Mouse (Mus musculus) embryonic facial prominence, embryonic 14.5 days (tissue): ENCODE measurements at regions not wholly inside any gene's neighbourhood (a gene's known extent, or its start where the extent isn't known, plus 50 kb on each side); places are given as distances from the start of the nearest gene placed in this dataset.
A peak's percentile ranks its signal among the peaks of the same experiment; 100 is the strongest.

Experiments used
- ATAC-seq: fragments of 200-750 bp; cut with Nextera tagmentation; 2 replicates; pipeline ENCODE4 v1.8.0; 2017; ENCODE audit warnings: low read depth, moderate number of reproducible peaks, moderate TSS enrichment
- DNase-seq: peaks from one replicate; pipeline ENCODE4 v3.0.0-alpha.2; 2015; ENCODE audit warnings: low spot score
- H3K27ac ChIP-seq: fragments of 300-500 bp; sonication (generic); replicated peaks from 2 replicates; pipeline ENCODE4 v1.5.1; 2014; ENCODE audit warnings: low read depth, mild to moderate bottlenecking, low read length, moderate library complexity
- H3K27me3 ChIP-seq: fragments of 300-500 bp; sonication (generic); replicated peaks from 2 replicates; pipeline ENCODE4 v1.6.1; 2014; ENCODE audit warnings: low read length; ENCODE audit not compliant: control insufficient read depth, insufficient read depth
- H3K36me3 ChIP-seq: fragments of 300-500 bp; sonication (generic); 2 replicates; pipeline ENCODE4 v1.6.1; 2014; ENCODE audit warnings: low read length, mixed read lengths; ENCODE audit not compliant: control insufficient read depth, insufficient read depth
- H3K4me1 ChIP-seq: fragments of 300-500 bp; sonication (generic); 2 replicates; pipeline ENCODE4 v1.6.1; 2014; ENCODE audit warnings: antibody characterized with exemption, low read length; ENCODE audit not compliant: control insufficient read depth, insufficient read depth
- H3K4me2 ChIP-seq: fragments of 300-500 bp; sonication (generic); 2 replicates; pipeline ENCODE4 v1.6.1; 2014; ENCODE audit warnings: low read depth, mild to moderate bottlenecking, low read length, moderate library complexity, mixed read lengths
- H3K4me3 ChIP-seq: fragments of 300-500 bp; sonication (generic); 2 replicates; pipeline ENCODE4 v1.5.1; 2014; ENCODE audit warnings: low read depth, mild to moderate bottlenecking, low read length
- H3K9ac ChIP-seq: fragments of 300-500 bp; sonication (generic); 2 replicates; pipeline ENCODE4 v1.6.1; 2014; ENCODE audit warnings: low read depth, mild to moderate bottlenecking, low read length, moderate library complexity, mixed read lengths
- H3K9me3 ChIP-seq: fragments of 300-500 bp; sonication (generic); 2 replicates; pipeline ENCODE4 v1.6.1; 2016; ENCODE audit warnings: low read length; ENCODE audit not compliant: control insufficient read depth
- WGBS: fragments of 180-500 bp; shearing (Covaris S2); extraction: QIAGEN DNeasy Blood & Tissue Kit; methylation state at CpG from one replicate; pipeline ENCODE4 v1.1.7; 2014; 5-methylcytosine and 5-hydroxymethylcytosine counted together

DNA sequence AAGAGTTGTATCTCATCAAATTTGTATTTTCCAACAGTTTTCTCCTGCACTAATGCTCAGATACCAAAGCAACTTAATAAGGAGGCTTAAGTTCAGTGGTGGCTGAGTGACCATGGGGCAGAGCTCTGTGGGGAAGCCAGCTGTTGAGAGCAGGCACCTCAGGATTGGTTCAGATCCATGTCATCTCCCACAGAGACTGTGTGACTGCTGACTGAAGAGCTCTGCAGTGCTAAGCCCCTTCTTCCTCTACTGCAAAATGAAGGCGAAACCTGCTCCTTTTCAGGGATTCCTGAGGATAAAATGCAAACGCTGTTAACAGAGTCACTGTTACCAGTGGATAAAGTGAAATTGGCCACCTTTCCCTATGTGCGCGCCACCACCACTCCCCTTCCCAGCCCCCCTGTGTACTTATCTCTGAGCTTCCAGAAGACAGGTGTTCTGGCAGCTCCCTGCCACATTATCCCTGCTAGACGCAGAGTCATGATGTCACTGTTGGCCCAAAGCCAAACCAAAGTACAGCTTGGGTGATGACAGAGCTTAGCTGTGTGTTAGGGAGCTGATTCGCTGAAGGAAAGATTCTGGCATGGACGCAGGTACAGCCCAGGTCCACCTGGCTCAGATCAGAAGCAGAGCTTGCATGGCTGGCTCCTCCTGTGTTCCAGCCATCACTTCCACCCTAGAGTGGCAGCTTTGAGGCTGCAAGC lies 472.9 kb downstream of the Tcerg1l start:
- 41% methylated on average over 7 of the region's 7 CpGs for WGBS
- H3K27ac ChIP-seq, result no peak overlapping the region
- no peak overlapping the region for H3K4me2 ChIP-seq
- H3K27me3 ChIP-seq, result no peaks in the 10 kb centered on the region
- H3K36me3 ChIP-seq, result no peaks in the 10 kb centered on the region
- no peak overlapping the region for H3K9ac ChIP-seq
- peak; percentile 91 for DNase-seq
- ATAC-seq, result peak; percentile 96
- no peaks in the 10 kb centered on the region for H3K4me1 ChIP-seq
- no peaks in the 10 kb centered on the region for H3K9me3 ChIP-seq
- H3K4me3 ChIP-seq, result no peak overlapping the region

DNA sequence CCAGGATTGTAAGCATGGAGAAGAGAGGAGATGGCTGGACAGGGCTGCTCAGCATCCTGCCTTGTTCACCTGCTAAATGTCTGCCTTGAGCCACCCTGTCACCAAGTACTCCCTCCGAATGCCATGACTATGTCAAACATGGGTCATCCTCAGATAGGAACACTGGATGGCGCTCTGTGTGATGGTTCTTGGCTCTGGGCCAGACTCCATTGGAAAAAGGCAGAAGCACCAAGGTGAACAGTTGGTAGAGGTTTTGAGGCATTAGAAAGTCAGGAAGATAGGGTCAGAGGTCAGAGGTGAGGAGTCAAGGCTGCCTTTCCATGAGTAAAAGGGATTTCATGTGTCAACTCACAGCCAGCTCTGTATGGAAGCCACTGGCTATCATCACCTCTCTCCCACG lies 471.9 kb downstream of the Tcerg1l start:
- WGBS, result 74% methylated on average over 3 of the region's 3 CpGs
- no peaks in the 10 kb centered on the region for H3K9me3 ChIP-seq
- no peak overlapping the region for H3K4me2 ChIP-seq
- no peaks in the 10 kb centered on the region for H3K36me3 ChIP-seq
- H3K4me1 ChIP-seq, result no peaks in the 10 kb centered on the region
- H3K27me3 ChIP-seq, result no peaks in the 10 kb centered on the region
- H3K4me3 ChIP-seq, result no peak overlapping the region
- no peak for DNase-seq
- no peak overlapping the region for H3K27ac ChIP-seq
- no peak overlapping the region for H3K9ac ChIP-seq
- ATAC-seq, result no peak

DNA sequence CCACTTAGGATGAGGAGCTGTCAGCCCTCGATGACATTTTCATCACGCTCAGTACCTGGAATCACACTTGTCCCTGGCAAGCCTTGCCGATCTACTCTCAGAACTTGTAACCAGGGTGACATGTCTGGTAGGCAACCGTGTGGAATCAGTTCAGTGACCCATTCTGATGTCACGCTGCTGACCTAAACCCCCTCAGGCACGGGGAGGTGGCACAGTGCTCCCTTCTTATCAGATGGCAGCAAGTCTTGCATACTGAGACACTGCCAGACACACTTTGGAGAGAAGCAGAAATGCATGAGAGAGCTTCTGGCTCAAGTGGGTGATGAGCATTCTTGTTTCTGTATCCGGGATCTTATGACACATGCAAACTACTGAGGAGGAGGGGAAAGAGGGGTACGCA lies 470.2 kb downstream of the Tcerg1l start:
- Histone ChIP-seq H3K4me1 (no peaks in the 10 kb centered on the region), H3K4me2 (no peak overlapping the region), H3K9me3 (no peaks in the 10 kb centered on the region), H3K4me3 (no peak overlapping the region), H3K27me3 (no peaks in the 10 kb centered on the region; the same call in 1 of the 2 replicates), H3K9ac (no peak overlapping the region), H3K27ac (no peak overlapping the region), H3K36me3 (no peaks in the 10 kb centered on the region)
- 61% methylated on average over 8 of the region's 8 CpGs for WGBS
- DNase-seq (no peak), ATAC-seq (no peak)

DNA sequence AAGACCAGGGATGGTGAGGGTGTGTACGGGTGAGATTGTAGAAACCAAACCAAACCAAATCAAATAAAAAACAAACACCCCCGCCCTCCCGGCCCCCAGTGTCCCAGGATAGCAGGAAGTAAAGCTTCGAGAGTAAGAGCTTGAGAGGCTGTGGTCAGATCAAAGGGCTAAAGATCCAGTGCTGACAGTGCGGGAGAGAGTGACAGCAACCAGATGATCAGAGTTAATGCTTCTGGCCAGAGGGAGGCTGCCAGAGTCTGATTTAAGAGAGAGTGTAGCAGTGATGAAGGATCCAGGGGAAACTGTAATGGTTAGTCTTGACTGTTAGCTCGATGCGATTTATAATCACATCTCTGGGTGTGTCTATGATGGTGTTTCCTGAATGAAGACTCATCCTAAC lies 467.3 kb downstream of the Tcerg1l start:
- no peaks in the 10 kb centered on the region for H3K36me3 ChIP-seq
- no peaks in the 10 kb centered on the region for H3K9me3 ChIP-seq
- H3K4me1 ChIP-seq, result no peaks in the 10 kb centered on the region
- 29% methylated on average over 7 of the region's 7 CpGs for WGBS
- H3K27me3 ChIP-seq, result no peaks in the 10 kb centered on the region; the same call in 1 of the 2 replicates
- DNase-seq (peak; percentile 24), ATAC-seq (peak; percentile 50; the same call in 1 of the 2 replicates)
- no peak overlapping the region for H3K4me2 ChIP-seq
- no peak overlapping the region for H3K27ac ChIP-seq
- no peak overlapping the region for H3K9ac ChIP-seq
- H3K4me3 ChIP-seq, result no peak overlapping the region

DNA sequence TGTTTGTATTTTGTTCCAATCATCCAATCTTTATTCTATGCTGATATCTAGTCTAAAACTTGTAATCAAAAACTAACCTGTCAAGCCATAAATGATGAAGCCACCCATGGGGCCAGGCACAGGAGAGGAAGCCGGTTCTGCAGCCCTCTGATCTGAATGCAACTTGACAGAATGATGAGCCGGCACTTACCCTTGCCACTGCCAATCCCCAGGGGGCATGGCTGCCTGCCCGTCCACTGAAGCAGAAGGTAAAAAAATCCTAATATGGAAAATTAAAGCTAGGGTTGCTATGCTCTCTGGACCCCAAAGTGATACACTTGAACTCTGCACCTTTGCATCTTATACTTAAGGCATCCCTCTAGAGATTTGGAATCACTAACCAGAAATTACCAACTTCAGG lies 461.6 kb downstream of the Tcerg1l start:
- WGBS, result 23% methylated on average over 3 of the region's 3 CpGs
- H3K27me3 ChIP-seq, result no peaks in the 10 kb centered on the region; the same call in 1 of the 2 replicates
- H3K4me2 ChIP-seq, result no peak overlapping the region
- H3K36me3 ChIP-seq, result no peaks in the 10 kb centered on the region
- DNase-seq, result peak; percentile 19
- H3K4me1 ChIP-seq, result no peaks in the 10 kb centered on the region
- H3K9me3 ChIP-seq, result no peaks in the 10 kb centered on the region
- ATAC-seq, result no peak
- H3K4me3 ChIP-seq, result no peak overlapping the region
- H3K9ac ChIP-seq, result no peak overlapping the region
- no peak overlapping the region for H3K27ac ChIP-seq

DNA sequence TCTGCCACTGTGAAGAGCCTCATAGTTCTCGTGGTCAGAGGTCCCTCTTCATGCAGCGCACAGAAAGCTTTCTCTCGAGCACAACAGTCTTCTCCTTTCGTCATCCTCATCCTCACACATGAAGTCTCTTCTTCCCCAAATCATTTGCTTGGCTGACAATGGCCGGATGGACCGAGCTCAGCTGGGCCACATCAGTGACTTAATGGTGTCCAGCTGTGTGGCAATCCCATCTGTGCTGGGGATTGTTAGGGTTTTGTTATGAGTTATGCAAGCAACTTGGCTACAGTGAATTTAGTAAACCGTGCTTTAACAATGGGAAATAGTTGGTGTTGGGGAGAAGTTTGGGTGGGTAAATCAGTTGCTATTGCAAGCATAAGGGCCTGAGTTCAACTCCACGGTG lies 458.4 kb downstream of the Tcerg1l start:
- Histone ChIP-seq H3K27ac (no peak overlapping the region), H3K4me1 (no peaks in the 10 kb centered on the region), H3K36me3 (no peaks in the 10 kb centered on the region), H3K9ac (no peak overlapping the region), H3K4me2 (no peak overlapping the region), H3K4me3 (no peak overlapping the region), H3K9me3 (no peaks in the 10 kb centered on the region), H3K27me3 (no peaks in the 10 kb centered on the region)
- WGBS, result 64% methylated on average over 8 of the region's 8 CpGs
- ATAC-seq (no peak), DNase-seq (no peak)

DNA sequence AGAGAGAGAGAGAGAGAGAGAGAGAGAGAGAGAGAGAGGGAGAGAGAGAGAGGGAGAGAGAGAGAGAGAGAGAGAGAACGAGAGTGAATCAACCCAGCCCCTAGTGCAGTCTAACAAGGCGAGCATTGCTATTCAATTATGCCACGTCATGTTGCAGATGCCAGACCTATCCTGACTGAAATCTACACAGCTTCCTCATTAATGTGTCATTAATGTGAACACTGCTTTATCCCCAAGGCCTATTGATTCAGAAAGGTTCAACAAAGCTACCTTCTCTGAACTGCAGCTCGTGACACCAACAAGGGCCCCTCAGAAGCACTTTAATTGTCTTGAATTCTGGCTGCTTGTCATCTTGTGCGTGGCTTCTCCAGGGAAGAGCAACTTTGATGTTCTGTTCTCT lies 457.4 kb downstream of the Tcerg1l start:
- H3K9ac ChIP-seq, result no peak overlapping the region
- no peaks in the 10 kb centered on the region for H3K36me3 ChIP-seq
- H3K4me1 ChIP-seq, result no peaks in the 10 kb centered on the region
- no peak overlapping the region for H3K4me2 ChIP-seq
- H3K27ac ChIP-seq, result no peak overlapping the region
- DNase-seq (no peak), ATAC-seq (no peak)
- no peaks in the 10 kb centered on the region for H3K9me3 ChIP-seq
- 50% methylated on average over 5 of the region's 5 CpGs for WGBS
- H3K27me3 ChIP-seq, result no peaks in the 10 kb centered on the region
- no peak overlapping the region for H3K4me3 ChIP-seq

DNA sequence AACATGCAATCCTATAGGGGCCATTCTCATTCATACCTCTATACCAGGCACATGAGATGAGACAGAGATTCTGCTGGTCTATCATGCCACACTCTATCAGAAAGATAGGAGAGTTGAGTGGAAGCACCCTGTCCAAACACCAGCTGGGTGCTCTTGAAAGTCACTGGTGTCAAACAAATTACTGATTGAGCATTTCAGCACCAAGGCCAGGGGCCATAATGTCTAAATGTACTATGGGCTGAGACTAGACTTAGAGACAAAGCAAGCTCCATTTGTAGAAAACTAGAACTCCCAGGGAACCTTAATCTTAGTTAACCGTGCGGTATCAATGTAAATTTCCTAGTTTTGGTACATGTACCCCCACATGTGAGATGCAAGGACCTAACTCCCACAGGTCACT lies 452.5 kb downstream of the Tcerg1l start:
- ATAC-seq (no peak), DNase-seq (peak; percentile 51)
- 89% methylated on average over 2 of the region's 2 CpGs for WGBS
- Histone ChIP-seq H3K4me1 (no peaks in the 10 kb centered on the region), H3K9ac (no peak overlapping the region), H3K27ac (no peak overlapping the region), H3K36me3 (no peaks in the 10 kb centered on the region), H3K27me3 (no peaks in the 10 kb centered on the region), H3K9me3 (no peaks in the 10 kb centered on the region), H3K4me3 (no peak overlapping the region), H3K4me2 (no peak overlapping the region)

DNA sequence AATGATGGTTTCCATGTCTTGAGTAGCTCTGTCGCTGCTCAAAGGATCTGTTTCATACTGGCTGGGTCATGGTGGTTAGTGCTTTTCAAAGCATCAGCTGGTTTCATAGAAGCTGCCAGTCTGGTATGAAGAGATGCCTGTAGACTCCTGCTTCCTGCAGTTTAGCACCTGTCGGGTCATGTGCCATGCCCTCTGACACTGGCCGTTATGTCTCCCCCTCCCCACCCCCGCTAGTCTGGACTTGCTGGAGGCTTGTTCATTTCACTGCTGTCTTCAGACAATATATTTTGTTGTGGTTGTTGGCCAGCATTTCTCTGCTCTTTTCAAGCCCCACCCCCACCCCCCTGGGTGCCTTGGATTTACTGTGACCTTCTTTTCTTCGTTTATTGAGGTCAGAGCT lies 450.1 kb downstream of the Tcerg1l start:
- Histone ChIP-seq H3K4me1 (no peaks in the 10 kb centered on the region), H3K36me3 (no peaks in the 10 kb centered on the region), H3K4me2 (no peak overlapping the region), H3K4me3 (no peak overlapping the region), H3K27ac (no peak overlapping the region), H3K9me3 (no peaks in the 10 kb centered on the region), H3K27me3 (no peaks in the 10 kb centered on the region), H3K9ac (no peak overlapping the region)
- WGBS, result 41% methylated on average over 5 of the region's 5 CpGs
- ATAC-seq (no peak), DNase-seq (no peak)
